Mouse (Mus musculus): ENCODE results near the gene Prr29. TPM values are rescaled to one million over a fixed set of nuclear protein-coding genes. Genes with fewer than 3 reads are reported as not detected.

The Prr29 gene
- total and polyA plus RNA-seq, 2 experiments from 2014 or later: not detected

DNA sequence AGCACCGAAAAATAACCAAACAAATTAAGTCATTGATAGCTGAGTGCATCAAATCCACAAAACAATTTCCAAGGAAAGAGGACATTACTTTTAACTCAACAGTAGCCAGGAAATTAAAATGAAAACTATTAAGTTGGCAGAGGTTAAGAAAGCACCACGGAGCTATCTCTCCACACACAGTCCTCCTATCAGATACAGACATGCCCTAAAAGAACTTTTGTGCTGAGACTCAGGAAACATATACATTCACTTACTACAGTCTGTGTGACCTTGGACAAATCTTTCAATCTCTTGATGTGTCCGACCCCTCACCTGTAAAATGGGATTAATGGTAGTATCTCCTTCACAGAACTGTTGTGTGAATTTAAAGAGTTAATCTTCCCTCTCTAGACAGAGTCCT, 21.1 kb downstream of the Prr29 start:
- Histone ChIP-seq H3K36me3 (ENCODE audit: insufficient read depth, low read length) (no peaks in the 10 kb centered on the region), H3K9me3 (ENCODE audit: low read length) (no peaks in the 10 kb centered on the region), H3K4me1 (ENCODE audit: insufficient read depth, low read length) (no peaks in the 10 kb centered on the region), H3K27ac (no peak overlapping the region), H3K4me2 (ENCODE audit: low read depth, low read length) (no peak overlapping the region), H3K27me3 (ENCODE audit: insufficient read depth, low read length) (no peaks in the 10 kb centered on the region), H3K9ac (replicated peaks; ENCODE audit: low read length) (no peak overlapping the region), H3K4me3 (ENCODE audit: low read length) (no peak overlapping the region)
- TF ChIP-seq CTCF (IDR thresholded peaks at IDR 0.05; ENCODE audit: low read depth): no peak
- WGBS: 94% methylated on average over 3 of the region's 3 CpGs
- ATAC-seq (no peak), DNase-seq (ENCODE audit: low spot score) (no peak)

DNA sequence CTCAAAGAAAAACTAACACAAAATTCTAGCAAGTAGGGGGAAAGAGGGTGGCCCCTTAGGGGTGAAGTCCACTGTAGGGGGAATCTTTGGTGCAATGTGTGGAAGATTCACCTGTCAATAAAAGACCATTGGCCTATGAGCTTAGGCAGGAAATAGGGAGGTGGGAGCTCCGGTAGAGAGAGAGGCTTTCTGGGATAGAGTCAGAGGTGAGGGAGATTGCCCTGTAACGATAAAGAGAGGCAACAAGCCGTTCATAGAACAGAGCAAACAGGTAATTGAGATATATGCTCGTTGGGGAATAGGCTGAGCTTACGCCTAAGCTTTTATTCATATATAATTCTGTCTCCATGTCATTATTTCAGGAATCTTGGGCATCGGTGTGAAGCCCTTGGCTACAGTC, 21.7 kb downstream of the Prr29 start:
- no peak for DNase-seq (ENCODE audit: low spot score)
- no peak for TF ChIP-seq CTCF (IDR thresholded peaks at IDR 0.05; ENCODE audit: low read depth)
- WGBS: 79% methylated on average over 6 of the region's 6 CpGs

DNA sequence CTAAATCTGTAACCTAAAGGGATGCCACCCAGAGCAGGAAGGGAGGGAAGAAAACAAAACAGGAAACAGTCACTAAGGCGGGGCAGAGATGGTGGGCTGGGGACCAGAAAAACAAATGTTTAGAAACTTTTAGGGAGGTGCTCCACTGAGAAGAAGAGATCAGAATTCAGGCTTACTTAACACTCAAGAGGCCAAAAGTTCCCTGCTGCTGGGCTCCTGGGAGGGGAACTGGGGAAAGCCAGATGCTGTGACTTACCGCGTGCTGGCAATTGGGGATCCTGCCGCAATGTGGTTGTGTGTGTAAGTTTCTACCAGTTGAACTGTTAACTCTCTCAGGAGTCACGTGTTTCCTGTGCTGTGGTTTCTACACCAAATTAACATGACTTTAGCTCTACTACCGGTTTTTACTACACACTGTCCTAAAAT, 22.5 kb downstream of the Prr29 start, which contains the start of gene Icam2:
Gene Icam2, minus strand, starts transcription at position 285 of the 426 bp plus-strand sequence.
- WGBS: 79% methylated on average over 6 of the region's 6 CpGs
- DNase-seq (ENCODE audit: low spot score): no peak
- Histone ChIP-seq H3K27me3 (ENCODE audit: insufficient read depth, low read length) (no peaks in the 10 kb centered on the region), H3K4me2 (ENCODE audit: low read depth, low read length) (no peak within 1 kb of the TSS), H3K9ac (replicated peaks; ENCODE audit: low read length) (no peak within 1 kb of the TSS), H3K27ac (no peak within 1 kb of the TSS), H3K36me3 (ENCODE audit: insufficient read depth, low read length) (no peaks in the 10 kb centered on the region), H3K4me1 (ENCODE audit: insufficient read depth, low read length) (no peaks in the 10 kb centered on the region), H3K9me3 (ENCODE audit: low read length) (no peaks in the 10 kb centered on the region), H3K4me3 (ENCODE audit: low read length) (no peak within 1 kb of the TSS)
- TF ChIP-seq CTCF (IDR thresholded peaks at IDR 0.05; ENCODE audit: low read depth): no peak
- no peak for ATAC-seq

More for the DNA sequence above, 21.7 kb downstream of the Prr29 start:
- H3K4me3 ChIP-seq (ENCODE audit: low read length): no peak overlapping the region
- H3K4me1 ChIP-seq (ENCODE audit: insufficient read depth, low read length): no peaks in the 10 kb centered on the region
- no peak overlapping the region for H3K4me2 ChIP-seq (ENCODE audit: low read depth, low read length)
- H3K9ac ChIP-seq (replicated peaks; ENCODE audit: low read length): no peak overlapping the region
- H3K27me3 ChIP-seq (ENCODE audit: insufficient read depth, low read length): no peaks in the 10 kb centered on the region
- H3K27ac ChIP-seq: no peak overlapping the region
- no peak for ATAC-seq
- no peaks in the 10 kb centered on the region for H3K9me3 ChIP-seq (ENCODE audit: low read length)
- H3K36me3 ChIP-seq (ENCODE audit: insufficient read depth, low read length): no peaks in the 10 kb centered on the region

DNA sequence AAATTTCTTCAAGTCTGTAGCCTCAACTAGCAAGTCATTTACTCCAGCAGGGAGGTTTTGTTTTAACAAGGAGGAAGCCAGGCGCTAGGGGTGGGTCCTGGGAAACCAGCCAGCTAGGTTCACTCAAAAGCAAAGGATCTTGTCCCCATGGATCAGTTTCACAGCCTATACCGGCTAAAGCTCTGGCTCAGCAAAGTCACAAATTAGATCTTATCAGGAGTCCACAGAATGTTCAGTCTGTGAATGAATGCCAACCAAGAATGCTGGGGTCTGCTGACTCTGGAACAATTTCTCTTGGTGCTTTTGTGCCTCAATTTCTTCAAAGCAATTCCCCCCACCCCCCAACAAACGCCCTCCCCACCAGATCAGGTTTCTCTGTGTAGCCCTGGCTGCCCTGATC, 24.3 kb downstream of the Prr29 start:
- H3K4me3 ChIP-seq (ENCODE audit: low read length): no peak overlapping the region
- no peak overlapping the region for H3K9ac ChIP-seq (replicated peaks; ENCODE audit: low read length)
- no peak for DNase-seq (ENCODE audit: low spot score)
- TF ChIP-seq CTCF (IDR thresholded peaks at IDR 0.05; ENCODE audit: low read depth): no peak
- H3K4me2 ChIP-seq (ENCODE audit: low read depth, low read length): no peak overlapping the region
- no peak for ATAC-seq
- no peaks in the 10 kb centered on the region for H3K9me3 ChIP-seq (ENCODE audit: low read length)
- H3K27me3 ChIP-seq (ENCODE audit: insufficient read depth, low read length): no peaks in the 10 kb centered on the region
- WGBS: 43% methylated on average over 3 of the region's 3 CpGs
- no peaks in the 10 kb centered on the region for H3K4me1 ChIP-seq (ENCODE audit: insufficient read depth, low read length)
- H3K27ac ChIP-seq: no peak overlapping the region
- peaks cover 3% of the 10 kb centered on the region; the same call in 1 of the 2 replicates for H3K36me3 ChIP-seq (ENCODE audit: insufficient read depth, low read length)

DNA sequence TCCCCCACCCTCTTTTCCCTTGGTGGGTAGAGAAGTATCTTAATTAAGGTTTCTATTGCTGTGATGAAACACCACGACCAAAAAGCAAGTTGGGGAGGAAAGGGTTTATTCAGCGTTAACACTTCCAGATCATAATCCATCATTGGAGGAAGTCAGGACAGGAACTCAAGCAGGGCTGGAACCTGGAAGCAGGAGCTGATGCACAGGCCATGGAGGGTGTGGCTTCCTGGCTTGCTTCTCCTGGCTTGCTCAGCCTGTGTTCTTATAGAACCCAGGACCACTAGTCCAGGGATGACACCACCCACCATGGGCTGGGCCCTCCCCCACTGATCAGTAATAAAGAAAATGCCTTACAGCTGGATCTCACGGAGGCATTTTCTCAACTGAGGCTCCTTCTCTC, 25.5 kb downstream of the Prr29 start:
- H3K9me3 ChIP-seq (ENCODE audit: low read length): no peaks in the 10 kb centered on the region
- DNase-seq (ENCODE audit: low spot score) (no peak), ATAC-seq (no peak)
- peaks cover 3% of the 10 kb centered on the region; the same call in 1 of the 2 replicates for H3K36me3 ChIP-seq (ENCODE audit: insufficient read depth, low read length)
- H3K27ac ChIP-seq: no peak overlapping the region
- H3K27me3 ChIP-seq (ENCODE audit: insufficient read depth, low read length): no peaks in the 10 kb centered on the region
- 75% methylated on average over 3 of the region's 3 CpGs for WGBS
- H3K4me1 ChIP-seq (ENCODE audit: insufficient read depth, low read length): no peaks in the 10 kb centered on the region
- no peak overlapping the region for H3K4me2 ChIP-seq (ENCODE audit: low read depth, low read length)
- no peak overlapping the region for H3K9ac ChIP-seq (replicated peaks; ENCODE audit: low read length)
- TF ChIP-seq CTCF (IDR thresholded peaks at IDR 0.05; ENCODE audit: low read depth): no peak
- no peak overlapping the region for H3K4me3 ChIP-seq (ENCODE audit: low read length)

DNA sequence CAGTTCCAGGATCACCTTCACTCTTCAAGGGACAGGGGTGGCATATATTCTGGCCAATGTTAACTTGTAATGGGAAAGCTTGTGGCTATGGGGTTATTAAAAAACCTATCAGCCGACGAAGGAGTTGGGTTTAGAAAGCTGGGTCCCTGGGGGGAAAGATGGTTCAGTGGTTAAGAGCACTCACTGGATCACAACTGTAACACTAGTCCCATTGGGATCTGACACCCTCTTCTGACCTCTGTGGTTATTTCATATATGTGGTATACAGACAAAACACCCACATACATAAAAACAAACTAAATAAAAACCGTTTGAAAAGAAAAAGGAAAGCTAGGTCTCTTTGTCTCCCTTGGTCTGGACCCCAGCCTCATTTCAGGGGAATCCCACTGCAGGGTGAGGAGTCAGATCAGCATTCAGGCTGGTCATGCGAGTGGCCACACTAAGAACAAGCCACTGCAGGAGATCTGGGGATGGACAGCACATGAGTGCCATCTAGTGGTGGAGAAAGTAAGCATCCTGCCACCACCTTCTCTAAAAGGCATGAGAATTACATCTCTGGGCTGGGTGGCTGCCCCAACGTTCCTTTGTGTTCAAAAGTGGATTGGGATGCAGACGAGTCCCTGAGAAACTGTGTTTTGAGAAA, 26.4 kb downstream of the Prr29 start:
- Histone ChIP-seq H3K27ac (no peak overlapping the region), H3K4me3 (ENCODE audit: low read length) (no peak overlapping the region), H3K9me3 (ENCODE audit: low read length) (no peaks in the 10 kb centered on the region), H3K36me3 (ENCODE audit: insufficient read depth, low read length) (peaks cover 3% of the 10 kb centered on the region; the same call in 1 of the 2 replicates), H3K4me2 (ENCODE audit: low read depth, low read length) (no peak overlapping the region), H3K4me1 (ENCODE audit: insufficient read depth, low read length) (no peaks in the 10 kb centered on the region), H3K9ac (replicated peaks; ENCODE audit: low read length) (no peak overlapping the region), H3K27me3 (ENCODE audit: insufficient read depth, low read length) (no peaks in the 10 kb centered on the region)
- 34% methylated on average over 6 of the region's 6 CpGs for WGBS
- peak; percentile 91 for DNase-seq (ENCODE audit: low spot score)
- ATAC-seq: peak; percentile 86
- peak; percentile 98 for TF ChIP-seq CTCF (IDR thresholded peaks at IDR 0.05; ENCODE audit: low read depth)

DNA sequence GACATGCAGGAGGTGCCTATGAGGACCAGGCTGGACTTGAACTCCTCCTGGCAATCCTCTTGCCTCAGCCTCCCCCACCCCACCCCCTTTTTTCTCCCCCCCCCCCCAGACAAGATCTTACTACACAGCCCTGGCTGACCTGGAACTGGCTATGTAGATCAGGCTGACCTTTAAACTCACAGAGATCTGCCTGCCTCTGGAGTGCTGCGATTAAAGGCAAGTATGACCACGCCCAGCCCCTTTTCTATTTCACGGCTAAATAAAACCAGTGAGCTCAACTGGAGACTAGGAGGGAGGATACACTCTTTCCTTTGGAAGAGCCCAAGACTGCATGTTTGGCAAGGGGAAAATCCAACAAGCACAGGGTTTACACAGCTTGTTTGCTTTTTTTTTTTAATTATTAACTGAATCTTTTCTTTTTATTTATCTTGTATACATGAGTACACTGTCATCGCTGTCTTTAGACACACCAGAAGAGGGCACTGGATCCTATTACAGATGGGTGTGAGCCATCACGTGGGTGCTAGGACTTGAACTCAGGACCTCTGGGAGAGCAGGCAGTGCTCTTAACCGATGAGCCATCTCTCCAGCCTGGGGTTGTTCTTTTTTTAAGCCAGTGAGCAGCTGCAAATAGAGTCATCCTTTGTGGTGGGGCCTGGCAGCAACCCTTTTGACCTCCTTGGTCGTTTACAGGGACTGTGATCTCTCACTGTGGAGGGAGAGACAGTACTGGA, 27.5 kb downstream of the Prr29 start:
- WGBS: 70% methylated on average over 7 of the region's 7 CpGs
- DNase-seq (ENCODE audit: low spot score) (no peak), ATAC-seq (no peak)
- Histone ChIP-seq H3K27ac (no peak overlapping the region), H3K4me1 (ENCODE audit: insufficient read depth, low read length) (no peaks in the 10 kb centered on the region), H3K9ac (replicated peaks; ENCODE audit: low read length) (no peak overlapping the region), H3K27me3 (ENCODE audit: insufficient read depth, low read length) (no peaks in the 10 kb centered on the region), H3K9me3 (ENCODE audit: low read length) (no peaks in the 10 kb centered on the region), H3K4me2 (ENCODE audit: low read depth, low read length) (no peak overlapping the region), H3K36me3 (ENCODE audit: insufficient read depth, low read length) (peaks cover 3% of the 10 kb centered on the region; the same call in 1 of the 2 replicates), H3K4me3 (ENCODE audit: low read length) (no peak overlapping the region)
- no peak for TF ChIP-seq CTCF (IDR thresholded peaks at IDR 0.05; ENCODE audit: low read depth)

All from hindbrain, postnatal 0 days (tissue).